Mouse (Mus musculus): ENCODE results near the gene Gabrb3.

DNA sequence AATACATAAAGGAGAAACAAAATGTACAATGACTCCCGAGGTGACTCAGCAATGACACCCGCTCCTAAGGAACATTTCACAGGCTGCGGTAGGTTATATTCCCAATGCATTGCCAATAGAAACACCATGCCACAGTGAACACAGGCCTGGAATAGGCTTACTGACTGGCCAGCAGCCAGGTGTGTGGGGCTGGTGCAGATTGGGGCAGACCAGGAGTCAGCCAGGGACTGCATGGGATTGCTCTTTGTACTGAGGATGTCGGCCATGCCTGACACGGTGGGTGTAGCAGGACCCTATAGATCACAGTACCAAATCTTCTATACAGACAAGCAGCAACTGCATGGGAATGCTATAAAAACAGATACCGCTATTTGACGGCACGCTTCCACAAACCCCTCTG lies 110.5 kb downstream of the Gabrb3 start:
- TF ChIP-seq CTCF (IDR thresholded peaks at IDR 0.05; ENCODE audit: low read depth, low read length) (no peak), TAL1 (conservative IDR thresholded peaks at IDR 0.05; ENCODE audit: low read depth, low read length) (no peak), GATA2 (IDR thresholded peaks at IDR 0.05; ENCODE audit: borderline replicate concordance, low read depth, low read length) (no peak), GATA1 (IDR thresholded peaks at IDR 0.05; ENCODE audit: borderline replicate concordance, low read length) (no peak), POLR2AphosphoS5 (IDR thresholded peaks at IDR 0.05; ENCODE audit: insufficient replicate concordance, low read depth, low read length) (no peak)

Measured in G1E (cell line).